Mouse (Mus musculus) E14TG2a.4 (cell line): ENCODE results near the gene Eif3m.

Source experiments
- CTCF ChIP-seq: conservative IDR thresholded peaks from 2 replicates; pipeline ENCODE4 v1.5.1; 2014; ENCODE audit warnings: low read length
- NANOG ChIP-seq: IDR thresholded peaks from 2 replicates; pipeline ENCODE4 v1.6.1; 2014; ENCODE audit warnings: borderline replicate concordance, low read length, mixed read lengths
- POU5F1 ChIP-seq: IDR thresholded peaks from 2 replicates; pipeline ENCODE4 v1.6.1; 2014; ENCODE audit warnings: low read length, borderline replicate concordance

GRCm38 (mm10) chr2:104985796-104986195 lies 31.1 kb downstream of the Eif3m start:
- TF ChIP-seq CTCF (no peak), NANOG (no peak), POU5F1 (no peak)
